Mouse (Mus musculus): Measurements from ENCODE around the gene Flt3l.
"Not testable (repeated sequence)": the region's sequence is repeated elsewhere in the genome, so short reads cannot be mapped to it uniquely, and the experiment has no call there.

Gene Flt3l

DNA sequence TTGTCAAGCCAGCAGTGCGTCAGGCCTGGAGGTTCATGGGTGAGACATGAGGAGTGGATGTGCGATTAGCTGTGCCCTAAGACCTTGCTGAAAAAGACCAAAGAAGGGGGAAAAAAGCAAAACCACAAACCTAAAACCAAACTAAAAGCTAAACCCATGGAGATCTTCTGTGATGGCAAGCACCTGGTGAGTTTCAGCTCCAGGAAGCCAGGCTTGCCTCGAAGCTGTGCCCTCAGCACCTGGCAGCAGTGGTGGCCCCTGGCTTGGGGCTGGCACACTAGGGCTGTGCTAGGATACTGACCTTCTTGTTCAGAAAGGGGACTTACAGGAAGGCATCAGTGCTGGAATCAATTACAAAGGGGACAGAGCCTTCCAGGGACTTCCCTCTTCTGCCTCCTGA, 5.1 kb upstream of the Flt3l start:
- no peak for DNase-seq

DNA sequence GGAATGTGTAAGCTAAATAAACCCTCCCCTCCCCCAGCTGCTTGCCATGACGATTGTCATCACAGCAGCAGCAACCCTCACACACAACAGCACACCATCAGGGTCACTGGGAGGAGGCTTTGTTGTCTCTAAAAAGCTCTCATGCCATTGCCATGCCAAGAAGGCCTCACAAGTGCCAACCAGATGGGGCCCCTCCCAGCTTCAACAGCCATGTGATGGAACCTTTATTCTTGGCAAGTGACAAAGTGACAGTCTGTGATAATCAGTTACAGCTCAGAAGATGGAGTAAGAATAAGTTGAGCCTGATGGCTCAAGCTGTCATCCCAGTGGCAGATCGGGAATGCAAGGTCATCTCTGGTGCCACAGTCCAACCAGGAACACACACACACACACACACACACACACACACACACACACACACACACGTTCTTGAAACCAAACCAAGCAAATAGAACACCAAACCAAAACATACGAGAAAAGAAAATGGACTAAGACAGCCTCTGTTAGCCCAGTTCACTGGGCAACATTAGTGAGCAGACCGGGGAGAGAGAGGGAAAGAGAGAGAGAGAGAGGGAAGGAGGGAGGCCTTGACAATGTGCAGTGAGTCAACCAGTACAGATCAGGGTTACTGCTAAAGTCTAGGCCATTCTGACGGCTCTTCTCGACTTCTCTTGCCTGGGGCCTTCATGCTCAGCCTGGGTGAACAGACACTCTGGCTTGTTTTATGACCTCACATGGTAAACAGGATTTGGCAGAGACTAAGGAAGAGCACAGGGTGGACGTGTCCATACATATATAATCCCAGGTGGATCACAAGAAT, 3.9 kb upstream of the Flt3l start:
- no peak for DNase-seq

DNA sequence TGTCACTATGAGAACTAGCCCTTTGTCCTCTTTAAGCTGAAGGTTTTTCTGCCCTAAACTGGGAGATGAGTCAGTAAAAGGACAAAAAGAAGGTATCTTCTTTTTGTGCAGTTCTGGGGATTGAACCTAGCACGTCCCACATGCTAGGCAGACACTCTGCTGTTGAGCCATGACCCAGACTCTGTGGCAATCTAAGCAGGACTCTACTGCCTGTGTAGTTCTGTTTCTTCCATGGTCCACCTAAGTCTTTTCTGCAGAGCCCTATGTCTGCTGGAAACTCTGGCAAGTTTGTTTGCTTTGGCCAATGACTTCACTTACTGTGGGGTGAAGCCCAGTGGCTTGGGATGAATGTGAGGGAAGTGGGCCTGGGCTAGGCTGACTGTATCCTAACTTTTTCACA, 2.2 kb upstream of the Flt3l start:
- DNase-seq = no peak

DNA sequence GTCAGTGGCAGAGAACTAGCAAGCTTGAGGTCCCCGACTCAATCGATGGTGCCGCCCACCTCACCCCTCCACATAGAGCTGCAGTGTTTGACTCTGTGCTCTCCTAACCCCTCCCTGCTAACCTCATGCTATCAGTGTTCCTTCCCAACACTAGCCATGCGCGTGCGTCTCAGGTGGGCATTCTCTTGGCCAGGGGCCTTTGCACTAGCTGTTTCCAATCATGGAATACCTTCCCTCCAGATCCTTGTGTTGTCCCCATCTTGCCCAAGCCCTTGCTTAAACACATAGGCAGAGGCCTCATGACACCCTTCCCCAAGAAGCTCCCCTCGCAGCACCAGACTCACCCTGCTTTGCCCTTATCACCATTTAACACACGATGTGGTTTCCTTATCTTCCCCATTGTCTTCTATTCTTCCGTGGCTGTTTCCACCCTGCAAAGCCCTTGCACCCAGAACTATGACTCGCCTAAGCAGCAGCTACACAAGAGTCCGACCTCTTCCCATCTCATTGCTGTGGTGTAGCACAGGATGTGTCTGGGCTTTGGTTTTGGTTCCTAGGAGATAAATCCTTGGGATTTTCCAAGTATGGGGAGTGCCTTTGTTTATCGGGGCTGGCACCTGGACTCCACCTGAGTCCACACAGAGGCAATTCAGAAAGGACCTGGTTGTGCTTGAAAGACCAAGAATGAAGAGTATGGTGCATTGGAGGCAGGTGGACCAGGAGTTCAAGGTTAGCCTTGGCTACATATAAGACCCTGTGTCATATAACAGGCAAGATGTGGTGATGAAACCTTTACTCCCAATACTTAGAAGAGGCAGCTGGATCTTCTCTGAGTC, 1.2 kb upstream of the Flt3l start:
- DNase-seq = peak; percentile 60

DNA sequence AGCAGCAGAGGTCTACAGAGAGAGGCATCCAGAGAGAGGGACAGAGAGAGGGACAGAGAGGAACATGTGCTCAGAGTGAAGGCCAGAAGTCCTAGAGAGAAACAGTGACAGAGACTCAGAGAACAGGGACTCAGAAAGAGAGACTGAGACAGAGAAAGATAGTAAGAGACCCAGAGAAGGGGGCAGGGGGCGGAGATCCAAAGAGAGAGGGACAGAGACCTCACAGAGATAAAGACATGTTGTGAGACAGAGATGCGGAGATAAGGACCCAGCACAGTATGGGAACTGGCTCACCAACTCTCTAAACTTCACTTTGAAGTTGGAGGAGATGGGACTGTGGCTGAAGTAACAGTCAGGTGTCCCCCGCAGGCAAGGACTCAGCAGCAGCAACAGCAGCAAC, 862 bp downstream of the Flt3l start:
- DNase-seq = peak; percentile 52

DNA sequence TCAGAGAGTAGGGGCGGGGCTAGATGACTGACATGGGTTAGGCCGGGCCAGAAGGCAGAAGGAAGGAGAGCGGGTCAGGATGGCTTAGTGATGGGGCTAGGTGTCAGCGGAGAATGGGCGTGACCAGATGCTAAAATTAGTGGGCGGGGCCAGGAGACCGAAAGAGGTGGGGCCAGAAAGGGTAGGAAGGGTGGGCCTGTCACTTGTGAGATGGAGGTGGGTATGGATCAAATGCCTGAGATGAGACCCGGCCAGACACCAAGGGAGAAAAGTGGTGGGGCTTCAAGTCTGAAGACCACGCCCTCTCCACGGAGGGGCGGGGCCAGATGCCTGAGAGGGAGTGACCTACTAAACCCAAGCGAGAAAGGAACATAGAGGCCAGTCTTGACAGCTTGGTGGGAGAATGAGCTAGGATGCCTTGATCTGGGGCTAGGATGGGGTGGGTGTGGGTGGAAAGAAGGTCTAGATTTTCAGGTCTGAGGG, 1.6 kb downstream of the Flt3l start:
- DNase-seq = peak; percentile 84

DNA sequence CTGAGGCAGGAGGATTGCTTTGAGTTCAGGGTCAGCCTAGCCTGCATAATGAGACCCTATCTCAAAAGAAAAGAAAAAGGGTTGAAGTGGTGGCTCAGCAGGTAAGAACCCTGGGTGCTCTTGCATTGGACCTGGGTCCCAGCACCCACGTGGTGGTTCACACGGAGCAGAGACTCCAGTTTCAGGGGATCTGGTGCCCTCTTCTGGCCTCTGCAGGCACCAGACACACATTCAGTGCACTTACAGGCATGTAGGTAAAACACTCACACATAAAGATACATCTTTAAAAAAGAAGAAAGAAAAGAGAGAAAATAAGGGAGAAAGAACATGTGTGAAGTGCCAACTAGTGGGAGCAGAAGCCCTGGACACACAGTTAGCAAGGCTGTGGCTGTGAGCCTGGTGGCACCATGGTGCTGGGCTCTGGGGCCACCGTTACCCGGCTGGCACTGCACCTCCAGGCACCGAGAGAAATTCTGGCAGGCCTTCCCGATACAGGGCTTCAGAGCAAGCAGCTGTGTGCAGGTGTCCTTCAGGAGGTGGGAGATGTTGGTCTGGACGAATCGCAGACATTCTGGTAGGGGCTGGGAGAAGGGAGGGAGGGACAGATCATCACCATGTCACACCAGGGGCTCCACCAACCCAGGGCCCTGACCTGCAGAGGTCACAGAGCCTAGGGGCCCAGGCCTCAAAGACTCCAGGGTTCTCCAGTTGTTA, 2.6 kb downstream of the Flt3l start:
- DNase-seq = no peak

DNA sequence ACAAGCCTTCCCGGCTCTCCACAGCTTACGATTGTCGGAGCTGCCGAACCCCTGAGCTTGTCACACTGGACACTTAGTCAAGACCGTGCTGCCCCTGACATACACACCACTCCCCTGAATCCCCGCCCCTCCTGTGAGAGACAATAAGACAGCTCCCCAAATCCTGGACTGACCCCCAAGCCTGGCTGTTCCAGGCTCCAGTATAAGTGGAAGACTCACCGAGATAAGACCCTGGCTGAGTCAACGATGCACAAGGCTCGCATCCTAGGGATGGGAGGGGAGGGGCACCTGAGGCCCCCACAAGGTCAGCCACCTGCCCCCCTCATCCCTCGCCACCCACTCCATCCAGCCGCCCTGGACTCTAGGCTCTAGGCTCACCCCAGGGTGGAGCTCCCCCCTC, 4.4 kb downstream of the Flt3l start:
- no peak for DNase-seq

DNA sequence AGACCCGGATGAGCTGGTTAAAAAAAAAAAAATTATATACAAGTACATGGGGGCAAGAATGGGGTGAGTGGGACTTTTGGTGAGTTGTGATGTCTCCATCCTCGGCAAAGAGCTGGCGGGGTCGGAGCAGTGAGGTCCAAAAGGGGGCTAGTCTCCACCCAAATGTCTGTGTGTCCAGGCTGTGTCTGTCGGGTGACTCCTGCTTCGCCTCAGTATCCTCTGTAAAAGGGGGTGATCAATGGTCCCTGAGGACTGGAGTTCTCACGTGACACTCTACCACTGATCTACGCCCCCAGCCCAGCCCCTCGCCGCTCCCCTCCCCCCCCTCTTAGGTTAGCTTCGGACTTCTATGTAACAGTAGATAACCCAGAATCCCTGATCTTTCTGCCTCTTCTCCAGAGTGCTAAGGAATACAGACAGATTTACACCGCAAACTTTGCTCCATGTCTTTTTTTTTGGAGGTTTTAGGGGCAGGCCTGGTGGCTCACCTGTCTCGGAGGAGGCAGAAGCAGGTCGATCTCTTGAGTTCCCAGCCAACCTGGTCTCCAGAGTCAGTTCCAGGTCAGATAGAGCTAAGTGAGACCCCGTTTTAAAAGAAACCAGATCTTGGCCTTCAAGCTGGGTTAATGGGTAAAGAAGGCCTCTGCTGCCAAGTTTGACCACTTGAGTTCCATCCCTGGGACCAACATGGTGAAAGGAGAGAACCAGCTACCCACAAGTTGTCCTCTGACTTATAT, 6.3 kb downstream of the Flt3l start:
- DNase-seq = no peak

DNA sequence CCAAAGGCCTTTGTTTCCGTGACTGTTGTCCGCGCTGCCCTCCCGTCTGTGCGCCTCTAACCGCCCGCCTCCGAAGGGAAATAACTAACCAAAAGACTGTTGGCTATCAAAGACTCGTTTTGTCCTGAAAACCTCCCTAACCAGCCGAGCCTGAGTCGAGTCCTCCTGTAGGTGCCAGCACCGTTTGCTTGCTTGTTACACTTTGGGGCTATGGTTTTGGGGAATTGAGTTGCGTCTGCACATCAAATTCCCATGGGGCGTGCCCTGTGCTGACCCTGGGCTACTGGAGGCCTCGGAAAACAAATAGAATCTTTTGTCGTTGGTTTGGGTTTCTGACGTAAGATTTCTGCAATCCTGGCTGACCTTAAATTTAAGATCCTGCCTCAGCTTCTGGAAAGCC, 6.9 kb downstream of the Flt3l start:
- peak; percentile 56 for DNase-seq

DNA sequence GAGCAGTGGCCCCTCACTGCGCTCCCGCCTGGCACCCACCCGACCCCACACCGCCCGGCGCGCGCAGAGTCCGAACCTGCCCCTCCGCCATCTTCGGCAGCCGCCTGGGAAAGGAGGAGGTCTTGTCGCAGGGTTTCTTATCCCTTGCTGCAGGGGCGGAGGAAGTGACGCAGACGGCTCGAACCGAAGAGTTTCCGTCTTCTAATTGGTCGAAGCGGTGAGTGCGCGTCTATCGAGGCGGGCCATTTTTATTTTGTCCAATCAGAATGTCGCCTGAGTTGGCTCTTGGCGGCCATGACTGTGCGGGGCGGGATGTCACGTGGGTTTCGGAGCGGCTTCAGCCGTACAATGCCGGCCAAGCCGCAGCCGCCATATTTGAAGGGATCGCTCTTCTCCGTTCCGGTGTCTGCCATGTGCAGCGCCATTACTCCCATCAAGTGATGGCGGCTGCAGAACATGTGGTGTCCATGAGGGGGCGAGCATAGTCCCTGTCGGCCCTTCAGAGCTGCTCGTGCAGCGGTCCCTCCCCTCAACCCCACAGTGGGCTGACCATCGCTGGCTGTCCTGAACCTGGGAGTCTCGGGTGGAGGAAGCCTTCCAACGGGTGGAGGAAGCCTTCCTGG, 7.5 kb downstream of the Flt3l start, which contains the start of gene Rpl13a:
Gene Rpl13a, minus strand, starts transcription at position 138 of the 623 bp plus-strand sequence.
- DNase-seq = peak; percentile 97

DNA sequence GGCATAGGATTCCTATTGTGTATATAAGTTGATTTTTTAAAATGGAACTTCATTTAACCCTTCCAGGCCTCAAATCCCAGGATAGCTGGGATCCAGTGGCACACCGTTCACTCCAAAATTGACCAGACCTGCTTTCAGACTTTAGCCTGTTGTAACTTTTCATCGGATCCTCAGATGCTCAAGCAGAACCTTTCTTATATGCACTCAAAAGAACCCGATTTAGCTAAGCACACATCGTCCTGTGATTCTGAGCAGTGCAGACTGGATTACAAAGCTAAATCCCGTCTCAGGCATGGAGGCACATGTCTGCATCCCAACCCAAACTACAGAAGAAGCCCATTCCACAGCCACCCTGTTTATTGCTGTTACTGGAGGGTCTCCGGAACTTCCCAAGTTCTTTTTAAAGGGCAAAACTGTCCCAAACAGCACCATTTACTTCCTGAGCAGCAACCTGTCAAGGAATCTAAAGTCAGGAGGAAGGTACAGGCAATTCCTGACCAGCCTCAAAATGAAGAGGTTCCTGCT, 8.5 kb downstream of the Flt3l start:
- DNase-seq = no peak

DNA sequence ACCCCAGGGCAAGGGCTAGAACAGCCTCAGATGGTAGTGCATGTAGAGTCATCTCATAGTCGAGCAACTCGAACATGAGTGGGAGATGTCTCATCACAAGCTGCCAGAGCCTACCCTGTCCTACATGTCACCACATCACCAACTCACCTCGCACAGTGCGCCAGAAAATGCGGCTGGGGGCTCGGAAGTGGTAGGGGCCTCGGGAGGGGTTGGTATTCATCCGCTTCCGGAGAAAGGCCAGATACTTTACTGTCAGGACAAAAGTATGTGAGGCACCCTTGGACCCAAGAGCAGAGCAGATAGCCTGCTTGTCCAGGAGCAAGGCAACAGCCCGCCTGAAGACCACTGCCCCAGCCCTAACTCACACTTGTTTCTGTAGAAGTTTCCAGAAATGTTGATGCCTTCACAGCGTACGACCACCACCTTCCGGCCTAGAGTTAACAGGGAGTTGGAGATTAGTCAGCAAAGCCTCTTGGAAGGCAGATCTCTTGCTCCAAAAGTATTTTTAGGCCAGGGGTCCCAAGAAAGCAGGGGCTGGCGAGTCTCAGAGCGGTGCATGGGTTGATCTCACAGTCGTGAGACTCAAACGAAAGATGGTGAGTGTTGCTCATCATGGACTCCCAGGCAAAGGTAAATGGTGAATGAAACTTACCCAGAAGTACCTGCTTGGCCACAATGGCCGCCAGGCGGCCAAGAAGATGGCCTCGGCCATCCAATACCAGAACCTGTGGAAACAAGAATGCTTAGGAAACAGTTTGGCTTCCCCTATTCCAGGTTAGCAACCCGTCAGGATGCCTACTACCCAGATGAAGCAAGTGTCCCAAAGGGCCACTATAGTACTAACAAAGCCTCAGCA, 9.2 kb downstream of the Flt3l start:
- no peak for DNase-seq

DNA sequence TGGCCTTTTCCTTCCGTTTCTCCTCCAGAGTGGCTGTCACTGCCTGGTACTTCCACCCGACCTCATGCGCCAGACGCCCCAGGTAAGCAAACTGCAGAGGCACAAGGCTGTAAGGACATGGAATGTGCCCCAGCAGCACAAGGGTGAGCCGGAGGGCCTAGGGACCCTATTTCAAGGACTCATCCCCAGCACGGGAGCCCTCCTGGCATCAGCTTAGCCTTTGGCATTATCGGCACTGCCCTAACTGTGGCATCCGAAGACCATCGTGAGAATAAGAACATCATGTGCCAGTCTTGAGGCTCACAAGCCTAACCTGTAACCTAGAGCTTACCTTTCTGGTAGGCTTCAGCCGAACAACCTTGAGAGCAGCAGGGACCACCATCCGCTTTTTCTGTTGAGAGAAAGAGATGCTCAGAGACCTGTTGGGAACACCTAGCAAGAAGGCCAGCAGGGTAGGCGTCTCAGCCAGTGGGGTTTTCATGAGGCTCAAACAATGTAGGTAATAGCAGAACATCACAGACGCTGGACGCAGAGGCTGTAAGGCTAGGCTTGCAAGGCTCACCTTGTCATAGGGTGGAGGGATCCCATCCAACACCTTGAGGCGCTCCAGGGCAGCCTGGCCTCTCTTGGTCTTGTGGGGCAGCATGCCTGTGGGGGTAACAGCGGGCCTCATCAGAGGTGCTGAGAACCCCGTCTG, 9.9 kb downstream of the Flt3l start:
- DNase-seq = no peak

DNA sequence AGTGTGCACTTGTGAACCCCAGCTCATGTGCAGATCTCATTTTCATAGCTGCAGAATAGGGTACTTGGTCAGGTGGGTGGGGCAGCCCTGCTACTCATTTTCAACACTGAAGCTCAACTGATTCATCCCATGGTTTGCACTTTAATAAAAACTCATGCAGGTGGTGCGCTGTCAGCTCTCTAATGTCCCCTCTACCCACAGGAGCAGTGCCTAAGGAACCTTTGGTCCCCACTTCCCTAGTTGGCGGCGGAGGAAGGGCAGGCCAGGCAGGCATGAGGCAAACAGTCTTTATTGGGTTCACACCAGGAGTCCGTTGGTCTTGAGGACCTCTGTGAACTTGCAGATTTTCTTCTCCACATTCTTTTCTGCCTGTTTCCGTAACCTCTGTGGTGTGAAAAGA, 10.6 kb downstream of the Flt3l start:
- DNase-seq = not testable (repeated sequence)

DNA sequence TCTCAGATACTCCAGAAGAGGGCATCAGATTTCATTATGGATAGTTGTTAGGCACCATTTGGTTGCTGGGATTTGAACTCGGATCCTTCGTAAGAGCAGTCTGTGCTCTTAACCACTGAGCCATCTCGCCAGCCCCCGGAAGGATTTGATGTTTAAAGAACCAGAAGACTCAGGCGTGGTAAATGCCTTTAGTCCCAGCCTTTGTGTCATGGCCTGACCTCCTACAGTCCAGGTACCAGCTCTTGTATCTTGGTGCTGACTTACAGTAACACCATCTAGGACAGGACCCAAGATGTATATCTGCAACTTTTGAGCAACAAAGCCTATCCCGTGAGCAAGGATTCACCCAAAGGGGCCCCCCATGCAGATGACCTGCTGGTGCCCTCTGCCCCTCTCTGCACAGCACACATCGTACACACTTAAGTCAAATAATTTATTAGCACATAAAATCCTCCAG, 11.1 kb downstream of the Flt3l start:
- peak; percentile 64 for DNase-seq

DNA sequence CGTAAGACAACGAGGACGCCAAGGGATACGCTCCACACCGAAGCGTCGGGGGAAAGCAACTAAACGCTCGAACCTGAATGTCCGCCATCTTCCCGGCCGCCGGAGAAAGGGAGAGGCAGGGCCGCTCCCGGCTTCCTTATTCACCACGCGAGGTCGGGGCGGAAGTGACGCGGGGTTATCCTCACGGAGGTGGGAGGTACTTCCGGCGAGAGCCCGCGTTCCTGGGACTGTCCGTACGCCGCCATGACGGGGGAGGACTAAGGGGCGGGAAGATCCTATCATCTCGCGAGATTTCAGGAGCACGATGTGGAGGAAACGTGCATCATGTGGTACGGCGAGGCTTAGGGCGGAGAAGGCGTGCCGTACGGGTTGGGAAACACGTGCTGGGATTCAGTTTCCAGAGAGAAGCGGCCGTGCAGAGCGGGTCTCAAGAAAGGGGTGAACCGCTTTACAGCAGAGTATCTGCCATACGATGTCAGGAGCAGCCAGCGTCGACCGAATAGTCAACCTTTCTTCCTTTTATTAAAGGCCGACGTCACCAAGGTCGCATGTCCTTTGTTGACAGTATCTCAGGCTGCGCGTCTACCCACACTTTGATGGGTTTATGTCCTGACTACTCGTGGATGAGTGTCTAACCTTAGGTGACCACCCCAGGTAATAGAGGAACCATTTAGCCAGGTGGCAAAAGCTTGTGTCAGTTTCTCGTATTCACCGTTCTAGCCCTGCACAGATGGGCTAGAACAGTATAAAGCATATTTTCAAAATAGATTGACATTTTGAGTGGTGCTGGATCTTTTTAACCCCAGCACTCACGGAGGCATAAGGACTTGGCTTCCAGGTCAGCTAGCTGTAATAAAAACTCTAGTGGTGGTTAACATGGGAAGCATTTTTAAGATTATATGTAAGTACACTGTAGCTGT, 11.7 kb downstream of the Flt3l start, which contains the start of gene Rps11:
Gene Rps11, minus strand, starts transcription at position 216 of the 920 bp plus-strand sequence.
- DNase-seq = peak; percentile 99

DNA sequence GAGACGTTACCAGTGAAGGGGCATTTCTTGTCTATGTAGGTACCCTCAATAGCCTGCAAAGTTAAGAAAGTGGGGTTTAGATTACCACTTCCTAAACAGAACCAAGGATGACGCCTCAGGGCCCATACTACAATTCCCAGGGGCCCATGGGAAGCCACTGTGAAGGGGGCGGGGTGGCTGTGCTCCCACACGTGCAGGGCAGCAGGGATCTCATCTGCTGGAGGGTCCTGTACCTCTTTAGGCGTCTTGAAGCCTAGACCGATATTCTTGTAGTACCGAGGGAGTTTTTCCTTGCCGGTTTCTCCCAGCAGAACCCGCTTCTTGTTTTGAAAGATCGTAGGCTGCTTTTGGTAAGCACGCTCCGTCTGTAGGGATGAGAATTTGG, 13.1 kb downstream of the Flt3l start:
- DNase-seq = peak; percentile 54
